Mouse (Mus musculus) E14TG2a.4 (cell line): ENCODE measurements at regions not wholly inside any gene's neighbourhood (a gene's known extent, or its start where the extent isn't known, plus 50 kb on each side); places are given as distances from the start of the nearest gene placed in this dataset.

ENCODE experiments used
- CTCF ChIP-seq: conservative IDR thresholded peaks from 2 replicates; pipeline ENCODE4 v1.5.1; 2014; ENCODE audit warnings: low read length
- NANOG ChIP-seq: IDR thresholded peaks from 2 replicates; pipeline ENCODE4 v1.6.1; 2014; ENCODE audit warnings: borderline replicate concordance, low read length, mixed read lengths
- POU5F1 ChIP-seq: IDR thresholded peaks from 2 replicates; pipeline ENCODE4 v1.6.1; 2014; ENCODE audit warnings: low read length, borderline replicate concordance

- no peak for TF ChIP-seq CTCF
- TF ChIP-seq NANOG, result no peak
- no peak for TF ChIP-seq POU5F1
These were observed 180.0 kb upstream of the Got2 start for GRCm38 (mm10) chr8:96068306-96068705.
